Mouse (Mus musculus) olfactory bulb, adult 2 months (tissue): ENCODE results near the gene Gm9117.
"Not testable (repeated sequence)": the region's sequence is repeated elsewhere in the genome, so short reads cannot be mapped to it uniquely, and the experiment has no call there.

Experiments
- CTCF ChIP-seq: fragments of 200-500 bp; IDR thresholded peaks from 2 replicates; pipeline ENCODE4 v1.5.1; 2012; ENCODE audit warnings: low read depth, mild to moderate bottlenecking, low read length, moderate library complexity; ENCODE audit not compliant: insufficient read depth
- POLR2A ChIP-seq: fragments of 200-500 bp; IDR thresholded peaks from 2 replicates; pipeline ENCODE4 v1.6.1; 2012; ENCODE audit warnings: mild to moderate bottlenecking, low read depth, low read length, moderate library complexity; ENCODE audit not compliant: insufficient read depth

- not testable (repeated sequence) for TF ChIP-seq POLR2A, CTCF
Measured at GRCm38 (mm10) chr3:93938386-93938785, 5.0 kb downstream of the Gm9117 start.
